Mouse (Mus musculus): ENCODE measurements around the gene Tsnax. TPM values are rescaled to one million over a fixed set of nuclear protein-coding genes. Genes with fewer than 3 reads are reported as not detected.
A peak's percentile ranks its signal among the peaks of the same experiment; 100 is the strongest.

The Tsnax gene
- polyA plus RNA-seq, 1 experiment from 2014 or later = 113 TPM

GRCm38 (mm10) chr8:125034669-125035068, 21.9 kb downstream of the Tsnax start:
- Histone ChIP-seq H3K27me3 (replicated peaks; ENCODE audit: control insufficient read depth, insufficient read depth, low read length) (no peaks in the 10 kb centered on the region), H3K9me3 (ENCODE audit: control insufficient read depth, low read length) (no peaks in the 10 kb centered on the region), H3K4me3 (ENCODE audit: low read depth, low read length) (no peak overlapping the region), H3K4me1 (replicated peaks; ENCODE audit: control insufficient read depth, insufficient read depth, low read length) (peaks cover 10% of the 10 kb centered on the region), H3K4me2 (no peak overlapping the region), H3K9ac (ENCODE audit: low read depth, low read length) (no peak overlapping the region), H3K36me3 (ENCODE audit: control insufficient read depth, insufficient read depth, low read length) (peaks cover 20% of the 10 kb centered on the region), H3K27ac (ENCODE audit: low read depth, low read length) (no peak overlapping the region)
- WGBS = 45% methylated on average over 8 of the region's 8 CpGs
- ATAC-seq (replicated peaks; ENCODE audit: low FRiP score) (0 out of 2 replicates have a peak, but pooled peaks have one; percentile 46), DNase-seq (ENCODE audit: low spot score) (peak; percentile 55)

GRCm38 (mm10) chr8:125037081-125037480, 24.3 kb downstream of the Tsnax start:
- Histone ChIP-seq H3K4me1 (replicated peaks; ENCODE audit: control insufficient read depth, insufficient read depth, low read length) (peaks cover 7% of the 10 kb centered on the region; the same call in 1 of the 2 replicates), H3K27me3 (replicated peaks; ENCODE audit: control insufficient read depth, insufficient read depth, low read length) (no peaks in the 10 kb centered on the region), H3K4me2 (peak overlapping the region; percentile 27), H3K36me3 (ENCODE audit: control insufficient read depth, insufficient read depth, low read length) (peaks cover 11% of the 10 kb centered on the region), H3K9ac (ENCODE audit: low read depth, low read length) (no peak overlapping the region), H3K4me3 (ENCODE audit: low read depth, low read length) (no peak overlapping the region), H3K9me3 (ENCODE audit: control insufficient read depth, low read length) (no peaks in the 10 kb centered on the region; the same call in 1 of the 2 replicates), H3K27ac (ENCODE audit: low read depth, low read length) (peak overlapping the region; percentile 40)
- ATAC-seq (replicated peaks; ENCODE audit: low FRiP score) (no peak; the same call in 1 of the 2 replicates), DNase-seq (ENCODE audit: low spot score) (no peak)
- 77% methylated on average over 7 of the region's 7 CpGs for WGBS

- Histone ChIP-seq H3K4me2 (no peak overlapping the region), H3K9me3 (ENCODE audit: control insufficient read depth, low read length) (no peaks in the 10 kb centered on the region; the same call in 1 of the 2 replicates), H3K27me3 (replicated peaks; ENCODE audit: control insufficient read depth, insufficient read depth, low read length) (no peaks in the 10 kb centered on the region), H3K36me3 (ENCODE audit: control insufficient read depth, insufficient read depth, low read length) (peaks cover 9% of the 10 kb centered on the region; the same call in 1 of the 2 replicates), H3K4me1 (replicated peaks; ENCODE audit: control insufficient read depth, insufficient read depth, low read length) (peaks cover 7% of the 10 kb centered on the region; the same call in 1 of the 2 replicates), H3K27ac (ENCODE audit: low read depth, low read length) (no peak overlapping the region), H3K4me3 (ENCODE audit: low read depth, low read length) (no peak overlapping the region), H3K9ac (ENCODE audit: low read depth, low read length) (no peak overlapping the region)
- WGBS = 90% methylated on average over 15 of the region's 15 CpGs
- no peak for ATAC-seq (replicated peaks; ENCODE audit: low FRiP score)
- DNase-seq (ENCODE audit: low spot score) = no peak
Observed at GRCm38 (mm10) chr8:125038731-125039130, 25.9 kb downstream of the Tsnax start.

GRCm38 (mm10) chr8:125040587-125041375, 28.0 kb downstream of the Tsnax start:
- DNase-seq (ENCODE audit: low spot score) = no peak

GRCm38 (mm10) chr8:125041496-125041895, 28.7 kb downstream of the Tsnax start:
- ATAC-seq (replicated peaks; ENCODE audit: low FRiP score) (no peak), DNase-seq (ENCODE audit: low spot score) (no peak)
- H3K9me3 ChIP-seq (ENCODE audit: control insufficient read depth, low read length) = no peaks in the 10 kb centered on the region; the same call in 1 of the 2 replicates
- peaks cover 9% of the 10 kb centered on the region; the same call in 1 of the 2 replicates for H3K36me3 ChIP-seq (ENCODE audit: control insufficient read depth, insufficient read depth, low read length)
- H3K4me3 ChIP-seq (ENCODE audit: low read depth, low read length) = no peak overlapping the region
- no peak overlapping the region for H3K27ac ChIP-seq (ENCODE audit: low read depth, low read length)
- no peak overlapping the region for H3K9ac ChIP-seq (ENCODE audit: low read depth, low read length)
- no peak overlapping the region for H3K4me2 ChIP-seq
- no peaks in the 10 kb centered on the region for H3K27me3 ChIP-seq (replicated peaks; ENCODE audit: control insufficient read depth, insufficient read depth, low read length)
- H3K4me1 ChIP-seq (replicated peaks; ENCODE audit: control insufficient read depth, insufficient read depth, low read length) = peaks cover 7% of the 10 kb centered on the region; the same call in 1 of the 2 replicates
- 63% methylated on average over 2 of the region's 2 CpGs for WGBS

More at GRCm38 (mm10) chr8:125040587-125041375, 28.0 kb downstream of the Tsnax start:
- Histone ChIP-seq H3K4me3 (ENCODE audit: low read depth, low read length) (no peak overlapping the region), H3K27ac (ENCODE audit: low read depth, low read length) (no peak overlapping the region), H3K4me2 (no peak overlapping the region), H3K27me3 (replicated peaks; ENCODE audit: control insufficient read depth, insufficient read depth, low read length) (no peaks in the 10 kb centered on the region), H3K4me1 (replicated peaks; ENCODE audit: control insufficient read depth, insufficient read depth, low read length) (peaks cover 7% of the 10 kb centered on the region; the same call in 1 of the 2 replicates), H3K36me3 (ENCODE audit: control insufficient read depth, insufficient read depth, low read length) (peaks cover 9% of the 10 kb centered on the region; the same call in 1 of the 2 replicates), H3K9me3 (ENCODE audit: control insufficient read depth, low read length) (no peaks in the 10 kb centered on the region; the same call in 1 of the 2 replicates), H3K9ac (ENCODE audit: low read depth, low read length) (no peak overlapping the region)
- no peak for ATAC-seq (replicated peaks; ENCODE audit: low FRiP score)
- 70% methylated on average over 15 of the region's 15 CpGs for WGBS

GRCm38 (mm10) chr8:125043394-125043793, 30.6 kb downstream of the Tsnax start:
- WGBS = 89% methylated on average over 7 of the region's 7 CpGs
- no peak for DNase-seq (ENCODE audit: low spot score)
- no peak overlapping the region for H3K27ac ChIP-seq (ENCODE audit: low read depth, low read length)

GRCm38 (mm10) chr8:125043935-125044334, 31.1 kb downstream of the Tsnax start:
- no peak overlapping the region for H3K4me2 ChIP-seq
- H3K27me3 ChIP-seq (replicated peaks; ENCODE audit: control insufficient read depth, insufficient read depth, low read length) = no peaks in the 10 kb centered on the region
- no peak overlapping the region for H3K4me3 ChIP-seq (ENCODE audit: low read depth, low read length)
- H3K27ac ChIP-seq (ENCODE audit: low read depth, low read length) = no peak overlapping the region
- ATAC-seq (replicated peaks; ENCODE audit: low FRiP score) (no peak), DNase-seq (ENCODE audit: low spot score) (no peak)
- H3K36me3 ChIP-seq (ENCODE audit: control insufficient read depth, insufficient read depth, low read length) = 0 out of 2 replicates have a peak, but pooled peaks cover 6% of the 10 kb centered on the region
- H3K9ac ChIP-seq (ENCODE audit: low read depth, low read length) = no peak overlapping the region
- no peaks in the 10 kb centered on the region for H3K4me1 ChIP-seq (replicated peaks; ENCODE audit: control insufficient read depth, insufficient read depth, low read length)
- no peaks in the 10 kb centered on the region; the same call in 1 of the 2 replicates for H3K9me3 ChIP-seq (ENCODE audit: control insufficient read depth, low read length)
- 42% methylated on average over 9 of the region's 9 CpGs for WGBS

More at GRCm38 (mm10) chr8:125043394-125043793, 30.6 kb downstream of the Tsnax start:
- no peak overlapping the region for H3K9ac ChIP-seq (ENCODE audit: low read depth, low read length)
- ATAC-seq (replicated peaks; ENCODE audit: low FRiP score) = no peak
- no peak overlapping the region for H3K4me3 ChIP-seq (ENCODE audit: low read depth, low read length)
- H3K36me3 ChIP-seq (ENCODE audit: control insufficient read depth, insufficient read depth, low read length) = 0 out of 2 replicates have a peak, but pooled peaks cover 6% of the 10 kb centered on the region
- no peaks in the 10 kb centered on the region for H3K4me1 ChIP-seq (replicated peaks; ENCODE audit: control insufficient read depth, insufficient read depth, low read length)
- H3K4me2 ChIP-seq = no peak overlapping the region
- H3K27me3 ChIP-seq (replicated peaks; ENCODE audit: control insufficient read depth, insufficient read depth, low read length) = no peaks in the 10 kb centered on the region
- no peaks in the 10 kb centered on the region; the same call in 1 of the 2 replicates for H3K9me3 ChIP-seq (ENCODE audit: control insufficient read depth, low read length)

- Histone ChIP-seq H3K27me3 (replicated peaks; ENCODE audit: control insufficient read depth, insufficient read depth, low read length) (no peaks in the 10 kb centered on the region), H3K4me1 (replicated peaks; ENCODE audit: control insufficient read depth, insufficient read depth, low read length) (no peaks in the 10 kb centered on the region), H3K9me3 (ENCODE audit: control insufficient read depth, low read length) (no peaks in the 10 kb centered on the region), H3K27ac (ENCODE audit: low read depth, low read length) (no peak overlapping the region), H3K36me3 (ENCODE audit: control insufficient read depth, insufficient read depth, low read length) (no peaks in the 10 kb centered on the region), H3K4me3 (ENCODE audit: low read depth, low read length) (no peak overlapping the region), H3K4me2 (no peak overlapping the region), H3K9ac (ENCODE audit: low read depth, low read length) (no peak overlapping the region)
- ATAC-seq (replicated peaks; ENCODE audit: low FRiP score) (no peak), DNase-seq (ENCODE audit: low spot score) (no peak)
- WGBS = 89% methylated on average over 1 of the region's 1 CpGs
Observed at GRCm38 (mm10) chr8:125045760-125046159, 33.0 kb downstream of the Tsnax start.
